Mouse (Mus musculus) hindbrain, embryonic 13.5 days (tissue): ENCODE data around the gene Wrap53. TPM values are rescaled to one million over a fixed set of nuclear protein-coding genes. Genes with fewer than 3 reads are reported as not detected.

Experiments
- ATAC-seq: fragments of 200-750 bp; cut with Nextera tagmentation; 2 replicates; pipeline ENCODE4 v1.8.0; 2017; ENCODE audit warnings: moderate TSS enrichment; ENCODE audit not compliant: low FRiP score
- H3K27ac ChIP-seq: fragments of 300-500 bp; sonication (generic); 2 replicates; pipeline ENCODE4 v1.5.1; 2015; ENCODE audit warnings: inconsistent platforms, mild to moderate bottlenecking, moderate library complexity
- H3K27me3 ChIP-seq: fragments of 300-500 bp; sonication (generic); 2 replicates; pipeline ENCODE4 v1.6.1; 2015; ENCODE audit warnings: mild to moderate bottlenecking, inconsistent platforms
- H3K36me3 ChIP-seq: fragments of 300-500 bp; sonication (generic); 2 replicates; pipeline ENCODE4 v1.6.1; 2015; ENCODE audit warnings: mild to moderate bottlenecking, inconsistent platforms
- H3K4me1 ChIP-seq: fragments of 300-500 bp; sonication (generic); replicated peaks from 2 replicates; pipeline ENCODE4 v1.6.1; 2015; ENCODE audit warnings: inconsistent platforms
- H3K4me2 ChIP-seq: fragments of 300-500 bp; sonication (generic); 2 replicates; pipeline ENCODE4 v1.6.1; 2015; ENCODE audit warnings: inconsistent platforms, mild to moderate bottlenecking, moderate library complexity
- H3K4me3 ChIP-seq: fragments of 300-500 bp; sonication (generic); 2 replicates; pipeline ENCODE4 v1.5.1; 2015; ENCODE audit warnings: mild to moderate bottlenecking, inconsistent platforms
- H3K9ac ChIP-seq: fragments of 300-500 bp; sonication (generic); 2 replicates; pipeline ENCODE4 v1.6.1; 2015; ENCODE audit warnings: mild to moderate bottlenecking, inconsistent platforms
- H3K9me3 ChIP-seq: fragments of 300-500 bp; sonication (generic); 2 replicates; pipeline ENCODE4 v1.6.1; 2016; ENCODE audit warnings: inconsistent platforms
- WGBS: fragments of 180-500 bp; shearing (Covaris S2); methylation state at CpG from one replicate; pipeline ENCODE4 v1.1.7; 2015; 5-methylcytosine and 5-hydroxymethylcytosine counted together
- polyA plus RNA-seq: library from polyadenylated mRNA; unstranded; fragments of >200 nt; fragmentation: Nextera tagmentation; extraction: Ambion mirVana; gene quantifications from 2 replicates; pipeline ENCODE4 v1.2.1, GENCODE M21; 2015

The Wrap53 gene
- polyA plus RNA-seq, 1 experiment from 2014 or later, result 24.2 TPM

GRCm38 (mm10) chr11:69559183-69559582 lies 20.9 kb downstream of the Wrap53 start:
- peaks cover 38% of the 10 kb centered on the region for H3K36me3 ChIP-seq
- WGBS, result 8% methylated on average over 5 of the region's 5 CpGs
- peak overlapping the region; percentile 98 for H3K9ac ChIP-seq
- H3K27ac ChIP-seq, result peak overlapping the region; percentile 91
- peak overlapping the region; percentile 90 for H3K4me3 ChIP-seq
- peaks cover 72% of the 10 kb centered on the region for H3K4me1 ChIP-seq
- no peaks in the 10 kb centered on the region for H3K9me3 ChIP-seq
- no peak for ATAC-seq
- peak overlapping the region; percentile 97 for H3K4me2 ChIP-seq
- H3K27me3 ChIP-seq, result no peaks in the 10 kb centered on the region

DNA sequence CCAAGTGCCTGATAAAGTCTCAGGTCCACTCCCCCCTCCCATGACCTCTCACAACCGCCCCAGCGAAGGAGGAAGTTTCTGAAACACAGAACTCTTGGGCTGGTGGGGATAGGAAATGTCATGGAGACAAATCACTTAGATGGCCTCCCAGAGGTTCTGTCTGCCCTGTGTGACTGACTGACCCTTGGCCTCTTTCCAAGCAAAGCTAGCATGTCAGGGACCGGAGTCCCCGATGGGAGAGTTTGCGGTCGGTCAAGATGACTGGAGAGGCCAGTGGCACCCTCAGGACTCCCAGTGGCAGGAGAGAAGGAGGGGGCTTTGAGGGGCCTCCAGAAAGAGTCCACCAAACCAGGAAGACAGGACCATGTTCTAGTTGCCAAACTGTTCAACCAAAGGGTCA lies 21.3 kb downstream of the Wrap53 start:
- Histone ChIP-seq H3K36me3 (peaks cover 36% of the 10 kb centered on the region), H3K27ac (peak overlapping the region; percentile 91)
- WGBS, result 10% methylated on average over 6 of the region's 6 CpGs

DNA sequence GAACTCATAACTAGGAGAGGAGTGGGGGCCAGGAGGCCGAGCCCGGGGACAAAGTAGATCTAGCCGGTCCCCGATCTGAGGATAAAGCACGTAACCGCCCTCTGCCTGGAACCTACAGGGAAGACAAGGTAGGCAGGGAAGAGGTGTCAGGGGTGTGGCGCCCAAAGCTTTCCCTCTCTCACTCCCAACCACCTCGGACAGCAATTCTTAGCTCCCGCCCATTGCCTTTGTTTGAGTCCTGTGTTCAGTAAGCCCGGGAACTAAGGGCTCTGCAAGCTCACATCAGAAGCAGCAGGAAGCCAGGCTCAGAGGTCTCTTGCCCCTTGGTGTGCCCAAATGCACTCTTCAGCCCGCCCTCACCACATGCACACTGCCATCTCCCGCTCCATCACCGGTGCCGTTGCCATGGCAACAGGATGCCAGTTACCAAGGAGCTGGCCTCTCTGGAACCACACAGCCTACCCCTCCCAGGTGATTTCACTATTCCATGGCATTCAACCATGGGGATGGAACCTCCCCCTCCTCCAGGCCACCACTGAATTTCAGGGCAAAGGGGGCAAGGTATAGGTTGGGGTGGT lies 22.6 kb downstream of the Wrap53 start:
- peaks cover 25% of the 10 kb centered on the region for H3K36me3 ChIP-seq
- peak overlapping the region; percentile 90 for H3K4me3 ChIP-seq
- H3K9me3 ChIP-seq, result no peaks in the 10 kb centered on the region
- H3K27me3 ChIP-seq, result no peaks in the 10 kb centered on the region
- peaks cover 89% of the 10 kb centered on the region for H3K4me1 ChIP-seq
- 14% methylated on average over 14 of the region's 14 CpGs for WGBS
- H3K4me2 ChIP-seq, result peak overlapping the region; percentile 97
- H3K9ac ChIP-seq, result peak overlapping the region; percentile 98
- ATAC-seq, result no peak
- peak overlapping the region; percentile 77 for H3K27ac ChIP-seq

More for the DNA sequence above, 21.3 kb downstream of the Wrap53 start:
- peak overlapping the region; percentile 90 for H3K4me3 ChIP-seq
- H3K4me1 ChIP-seq, result peaks cover 76% of the 10 kb centered on the region
- no peaks in the 10 kb centered on the region for H3K27me3 ChIP-seq
- H3K9me3 ChIP-seq, result no peaks in the 10 kb centered on the region
- H3K9ac ChIP-seq, result peak overlapping the region; percentile 98
- peak overlapping the region; percentile 97 for H3K4me2 ChIP-seq
- no peak for ATAC-seq

DNA sequence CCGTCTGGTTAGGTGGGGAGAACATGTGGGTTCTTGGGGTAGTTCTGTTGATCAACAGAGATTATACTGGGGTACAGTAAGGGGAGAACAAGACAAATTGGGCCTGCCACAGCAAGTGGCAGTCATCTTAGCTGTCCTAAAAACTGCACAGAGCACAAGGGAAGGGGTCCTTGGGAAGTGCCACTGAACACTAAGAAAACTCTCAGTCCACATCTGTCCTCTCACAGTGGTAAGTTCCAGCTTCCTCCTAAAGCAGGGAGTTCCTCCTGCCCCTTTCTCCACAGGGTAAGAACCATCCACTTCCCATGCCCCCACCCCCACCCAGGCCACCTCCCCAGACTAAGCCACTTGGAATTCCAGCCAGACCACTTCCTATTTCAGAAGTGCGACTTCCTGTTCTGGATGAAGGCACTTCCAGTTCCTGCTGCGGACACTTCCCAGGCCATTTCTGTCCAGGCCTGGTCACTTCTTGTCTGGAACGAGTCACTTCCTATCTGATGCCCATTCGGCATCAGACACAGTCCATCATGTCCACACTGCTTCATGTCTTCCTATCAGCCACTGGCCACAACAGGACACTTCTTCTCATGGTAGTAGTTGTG lies 25.4 kb downstream of the Wrap53 start:
- peaks cover 16% of the 10 kb centered on the region for H3K36me3 ChIP-seq
- peaks cover 79% of the 10 kb centered on the region for H3K4me1 ChIP-seq
- no peak overlapping the region for H3K4me2 ChIP-seq
- WGBS, result 78% methylated on average over 5 of the region's 5 CpGs
- no peak for ATAC-seq
- H3K9ac ChIP-seq, result no peak overlapping the region
- no peak overlapping the region for H3K4me3 ChIP-seq
- no peaks in the 10 kb centered on the region for H3K9me3 ChIP-seq
- H3K27me3 ChIP-seq, result no peaks in the 10 kb centered on the region
- H3K27ac ChIP-seq, result peak overlapping the region; percentile 96

GRCm38 (mm10) chr11:69553341-69553721 lies 26.7 kb downstream of the Wrap53 start:
- ATAC-seq, result no peak
- Histone ChIP-seq H3K4me3 (peak overlapping the region; percentile 15; the same call in 1 of the 2 replicates), H3K4me2 (peak overlapping the region; percentile 49), H3K4me1 (peaks cover 79% of the 10 kb centered on the region), H3K9ac (peak overlapping the region; percentile 67), H3K36me3 (peaks cover 16% of the 10 kb centered on the region), H3K27ac (peak overlapping the region; percentile 96), H3K27me3 (no peaks in the 10 kb centered on the region; the same call in 1 of the 2 replicates), H3K9me3 (no peaks in the 10 kb centered on the region)
- 3% methylated on average over 2 of the region's 2 CpGs for WGBS

DNA sequence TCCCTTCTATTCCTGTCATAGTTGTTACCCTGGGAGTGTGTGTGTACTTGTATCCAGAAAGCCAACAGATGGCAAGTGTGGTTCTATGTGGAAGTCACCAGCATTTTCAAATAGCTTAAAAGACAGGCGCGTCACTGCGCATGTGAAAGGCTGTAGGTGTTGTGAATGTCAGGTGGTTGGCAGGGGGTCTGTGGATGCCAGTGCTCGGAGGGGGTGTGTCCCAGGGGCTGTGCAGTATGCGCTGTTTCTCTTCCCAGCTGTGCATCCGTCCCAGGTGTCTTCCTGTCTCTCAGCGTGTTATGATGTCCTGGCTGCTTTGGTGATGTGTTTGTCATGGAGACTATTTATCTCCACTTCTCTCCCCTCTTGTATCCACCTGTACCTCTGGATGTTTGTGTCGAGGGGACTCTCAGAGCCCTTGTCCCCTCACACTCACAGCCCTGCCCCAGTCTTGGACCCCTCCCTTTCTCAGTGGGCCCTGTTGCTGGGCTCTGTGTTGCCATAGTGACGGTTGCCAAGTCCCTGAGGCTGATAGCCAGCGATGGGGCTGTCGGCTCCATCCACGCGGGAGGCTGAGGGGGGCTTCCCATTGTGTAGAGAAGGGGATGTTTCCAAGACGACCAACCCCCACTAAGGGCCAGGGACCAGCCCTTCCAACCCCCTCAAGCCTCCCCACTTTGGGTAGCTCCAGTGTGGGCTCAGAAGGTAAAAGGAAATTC lies 27.3 kb downstream of the Wrap53 start:
- Histone ChIP-seq H3K27me3 (no peaks in the 10 kb centered on the region; the same call in 1 of the 2 replicates), H3K36me3 (peaks cover 16% of the 10 kb centered on the region), H3K9ac (peak overlapping the region; percentile 67), H3K4me1 (peaks cover 79% of the 10 kb centered on the region), H3K4me3 (peak overlapping the region; percentile 15; the same call in 1 of the 2 replicates), H3K4me2 (peak overlapping the region; percentile 49), H3K27ac (peak overlapping the region; percentile 96), H3K9me3 (no peaks in the 10 kb centered on the region)
- 10% methylated on average over 14 of the region's 14 CpGs for WGBS
- ATAC-seq, result peak; percentile 83

- Histone ChIP-seq H3K27ac (no peak overlapping the region), H3K9me3 (no peaks in the 10 kb centered on the region), H3K4me3 (no peak overlapping the region), H3K4me1 (peaks cover 79% of the 10 kb centered on the region), H3K9ac (no peak overlapping the region), H3K4me2 (no peak overlapping the region), H3K36me3 (peaks cover 11% of the 10 kb centered on the region), H3K27me3 (no peaks in the 10 kb centered on the region; the same call in 1 of the 2 replicates)
- ATAC-seq, result no peak
- 52% methylated on average over 4 of the region's 4 CpGs for WGBS
These were observed 28.7 kb downstream of the Wrap53 start for GRCm38 (mm10) chr11:69551310-69551709.

DNA sequence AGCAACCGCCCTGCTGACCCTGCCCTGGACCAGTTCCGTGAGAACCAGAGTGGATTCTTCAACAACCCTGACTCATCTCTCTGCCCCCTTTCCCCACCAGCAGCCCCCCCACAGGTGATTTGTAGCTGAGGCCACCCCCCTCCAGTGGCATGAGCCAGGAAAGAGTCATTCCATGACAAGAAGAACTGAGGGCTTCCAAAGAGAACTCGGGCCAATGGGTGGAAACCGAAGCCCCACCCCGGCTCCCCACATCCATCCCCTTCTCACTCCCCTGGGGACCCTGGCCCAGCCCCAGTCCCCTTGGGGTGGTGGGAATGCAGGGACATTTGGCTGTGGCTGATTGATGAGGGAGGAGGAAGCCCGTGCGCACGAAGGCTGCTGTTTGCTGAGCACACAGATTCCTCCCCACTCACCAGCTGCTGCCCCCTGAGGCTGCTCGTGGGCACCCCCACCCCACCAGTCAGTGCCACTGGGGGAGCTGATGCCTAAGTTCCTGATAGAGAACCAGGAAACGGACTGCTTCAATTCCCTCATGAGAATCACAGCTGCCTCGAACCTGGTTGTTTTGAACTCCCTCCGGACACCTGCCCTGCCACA lies 30.9 kb downstream of the Wrap53 start, which contains the start of gene Dnah2:
Dnah2 (minus strand) TSS at position 51 of the 597 bp plus-strand sequence.
- H3K9ac ChIP-seq, result peak within 1 kb of the TSS; percentile 75; the same call in 1 of the 2 replicates
- no peaks in the 10 kb centered on the region for H3K36me3 ChIP-seq
- ATAC-seq, result no peak
- H3K27ac ChIP-seq, result peak within 1 kb of the TSS; percentile 94
- WGBS, result 27% methylated on average over 12 of the region's 12 CpGs
- H3K4me2 ChIP-seq, result peak within 1 kb of the TSS; percentile 77; the same call in 1 of the 2 replicates
- no peaks in the 10 kb centered on the region; the same call in 1 of the 2 replicates for H3K27me3 ChIP-seq
- no peak within 1 kb of the TSS for H3K4me3 ChIP-seq
- H3K4me1 ChIP-seq, result peaks cover 78% of the 10 kb centered on the region
- no peaks in the 10 kb centered on the region for H3K9me3 ChIP-seq

DNA sequence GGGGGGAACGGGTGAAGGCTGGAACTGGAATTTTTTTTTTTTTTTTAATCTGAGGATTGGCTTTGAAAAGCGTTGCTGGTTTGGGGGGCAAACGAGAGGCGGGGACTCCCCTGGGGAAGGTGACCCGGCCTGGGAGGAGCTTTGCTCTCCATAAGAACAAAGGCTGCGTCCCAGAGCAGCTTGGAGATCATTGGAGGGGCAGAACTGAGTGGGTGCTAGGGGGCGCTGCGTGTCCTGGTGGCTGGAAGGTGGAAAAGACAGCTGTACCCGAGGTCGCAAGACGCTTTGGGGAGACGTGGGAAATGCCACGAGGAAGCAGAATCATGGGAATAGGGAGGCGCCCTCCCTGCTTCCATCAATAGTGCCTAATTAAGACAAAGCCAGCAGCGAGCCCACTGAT lies 33.0 kb downstream of the Wrap53 start:
- 1% methylated on average over 15 of the region's 15 CpGs for WGBS
- Histone ChIP-seq H3K4me2 (peak overlapping the region; percentile 77), H3K9ac (peak overlapping the region; percentile 75), H3K27ac (peak overlapping the region; percentile 94), H3K4me1 (peaks cover 70% of the 10 kb centered on the region), H3K9me3 (no peaks in the 10 kb centered on the region), H3K36me3 (no peaks in the 10 kb centered on the region), H3K4me3 (peak overlapping the region; percentile 46), H3K27me3 (no peaks in the 10 kb centered on the region; the same call in 1 of the 2 replicates)
- ATAC-seq, result peak; percentile 8; the same call in 1 of the 2 replicates

DNA sequence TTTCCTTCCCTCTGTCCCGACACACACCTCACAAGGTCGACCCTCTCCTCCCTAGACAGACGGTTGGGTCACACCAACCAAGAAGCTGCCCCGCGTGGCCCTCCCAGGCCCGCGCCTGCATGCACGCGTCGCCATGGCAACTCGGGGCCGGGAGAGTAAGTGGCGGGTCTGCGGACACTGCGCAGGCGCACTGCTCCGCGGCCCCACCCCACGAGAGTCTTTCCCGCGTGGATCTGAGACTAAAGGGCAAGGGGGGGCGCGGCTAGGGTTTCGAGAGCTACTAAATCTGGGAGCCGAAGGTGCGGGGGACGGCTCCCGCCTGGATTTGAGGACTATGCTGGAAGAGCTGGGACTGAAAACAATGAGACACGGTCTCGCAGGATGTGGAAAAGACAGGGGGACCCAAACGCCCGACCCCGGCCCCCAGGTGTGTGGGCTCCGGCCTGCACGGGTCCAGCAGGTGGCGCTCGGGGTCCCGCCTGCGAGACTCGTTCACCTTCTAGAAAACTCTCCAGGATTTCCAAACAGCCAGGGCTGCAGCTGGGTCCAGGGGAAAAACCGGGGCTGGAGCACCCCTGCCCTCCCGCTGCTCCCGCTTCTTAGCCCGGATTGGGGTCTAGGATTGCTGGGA lies 33.5 kb downstream of the Wrap53 start:
- Histone ChIP-seq H3K27me3 (no peaks in the 10 kb centered on the region; the same call in 1 of the 2 replicates), H3K4me1 (peaks cover 66% of the 10 kb centered on the region), H3K27ac (peak overlapping the region; percentile 94), H3K4me3 (peak overlapping the region; percentile 46), H3K4me2 (peak overlapping the region; percentile 77), H3K36me3 (no peaks in the 10 kb centered on the region), H3K9ac (peak overlapping the region; percentile 75), H3K9me3 (no peaks in the 10 kb centered on the region)
- WGBS, result under 1% methylated on average over 44 of the region's 44 CpGs
- ATAC-seq, result peak; percentile 76

- WGBS, result 11% methylated on average over 7 of the region's 7 CpGs
- no peaks in the 10 kb centered on the region for H3K36me3 ChIP-seq
- H3K4me1 ChIP-seq, result peaks cover 66% of the 10 kb centered on the region
These were observed 34.1 kb downstream of the Wrap53 start for GRCm38 (mm10) chr11:69545957-69546356.

More at GRCm38 (mm10) chr11:69545957-69546356, 34.1 kb downstream of the Wrap53 start:
- Histone ChIP-seq H3K9me3 (no peaks in the 10 kb centered on the region), H3K27ac (peak overlapping the region; percentile 94), H3K9ac (peak overlapping the region; percentile 75), H3K4me3 (peak overlapping the region; percentile 46), H3K27me3 (no peaks in the 10 kb centered on the region; the same call in 1 of the 2 replicates), H3K4me2 (peak overlapping the region; percentile 77)
- peak; percentile 18; the same call in 1 of the 2 replicates for ATAC-seq
